Mouse (Mus musculus): Measurements from ENCODE around the gene Rtbdn.

Rtbdn gene

GRCm38 (mm10) chr8:84979599-84980421, 33.0 kb downstream of the Rtbdn start:
- peak; percentile 97 for DNase-seq (ENCODE audit: low read depth, low spot score)

DNA sequence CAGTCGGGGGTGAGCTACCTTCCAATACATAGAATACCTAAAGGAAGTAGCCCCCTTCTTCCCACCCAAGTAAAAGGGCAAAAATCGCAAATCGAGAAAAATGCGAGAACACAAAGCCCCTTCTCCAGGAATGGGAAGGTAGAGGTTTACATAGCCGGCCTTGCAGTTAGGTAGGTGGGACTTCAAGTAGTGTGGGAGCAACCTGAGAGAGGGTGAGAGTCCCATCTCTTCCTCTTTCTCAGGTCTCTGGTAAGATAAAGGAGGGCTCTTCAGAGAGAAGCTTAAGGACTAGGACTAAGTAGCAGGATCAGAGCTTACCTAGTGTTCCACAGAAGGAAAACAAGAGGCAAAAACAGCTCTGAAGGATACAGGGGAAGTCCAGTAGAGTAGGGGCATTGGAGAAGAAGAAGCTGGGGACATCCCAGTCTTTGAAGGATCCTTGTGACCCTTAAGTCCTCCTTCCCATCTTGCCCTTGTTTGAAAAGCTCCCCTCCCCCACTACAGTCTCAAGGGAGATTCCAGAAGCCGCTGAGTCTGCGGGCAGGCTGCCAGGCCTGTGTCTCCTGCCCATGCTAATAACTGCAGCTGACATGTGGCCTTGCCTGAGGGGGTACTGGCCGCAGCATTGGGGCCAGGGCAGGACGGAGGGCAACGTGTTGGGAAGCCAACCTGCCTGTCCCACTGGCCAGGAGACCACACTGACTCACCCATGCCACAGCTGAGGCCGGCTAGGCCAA, 34.0 kb downstream of the Rtbdn start:
- no peak for DNase-seq (ENCODE audit: low read depth, low spot score)

DNA sequence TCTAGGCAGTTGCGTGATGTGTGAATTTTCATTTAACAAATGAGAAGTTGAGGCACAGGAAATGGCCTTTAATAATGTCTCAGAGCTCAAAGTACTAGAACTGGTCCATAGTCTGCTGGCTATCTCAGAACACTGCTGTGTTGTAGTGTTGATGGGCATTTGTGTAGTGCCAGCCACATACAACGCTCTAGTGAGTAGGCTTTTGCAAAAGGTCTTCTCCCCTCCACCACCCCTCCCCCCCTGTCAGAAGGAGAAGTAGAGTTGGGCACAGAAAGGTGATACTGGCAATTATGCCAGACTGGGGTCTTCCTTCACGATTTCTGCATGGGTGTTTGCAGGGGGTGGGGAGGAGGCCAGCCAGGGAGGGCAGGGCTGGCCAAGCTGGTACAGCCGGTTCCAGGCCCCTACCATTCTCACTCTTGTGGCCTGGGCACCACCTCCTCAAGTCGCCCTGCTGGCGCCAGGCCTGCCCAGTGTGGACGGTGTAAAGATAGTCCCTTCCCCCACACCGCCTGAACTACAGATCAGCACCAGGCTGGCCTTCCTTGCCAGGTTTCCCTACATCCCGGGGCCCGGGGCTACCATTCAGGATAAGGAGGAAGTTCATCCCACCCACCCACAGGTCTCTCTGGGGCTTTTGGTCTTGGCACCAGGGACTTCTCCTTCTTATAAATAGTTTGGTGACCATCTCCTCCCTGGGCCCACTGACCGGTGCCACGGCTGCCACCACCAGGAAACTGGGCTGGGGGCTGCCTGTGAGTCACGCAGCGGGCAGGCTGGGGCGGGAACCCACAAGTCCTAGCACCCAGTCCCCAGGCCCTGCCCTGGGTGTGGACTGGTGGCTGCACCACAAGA, 35.1 kb downstream of the Rtbdn start:
- DNase-seq (ENCODE audit: low read depth, low spot score), result no peak

- DNase-seq (ENCODE audit: low read depth, low spot score), result no peak
These were observed 35.8 kb downstream of the Rtbdn start for GRCm38 (mm10) chr8:84982499-84983011.

- DNase-seq (ENCODE audit: low read depth, low spot score), result no peak
These were observed 37.7 kb downstream of the Rtbdn start for GRCm38 (mm10) chr8:84984294-84985048.

DNA sequence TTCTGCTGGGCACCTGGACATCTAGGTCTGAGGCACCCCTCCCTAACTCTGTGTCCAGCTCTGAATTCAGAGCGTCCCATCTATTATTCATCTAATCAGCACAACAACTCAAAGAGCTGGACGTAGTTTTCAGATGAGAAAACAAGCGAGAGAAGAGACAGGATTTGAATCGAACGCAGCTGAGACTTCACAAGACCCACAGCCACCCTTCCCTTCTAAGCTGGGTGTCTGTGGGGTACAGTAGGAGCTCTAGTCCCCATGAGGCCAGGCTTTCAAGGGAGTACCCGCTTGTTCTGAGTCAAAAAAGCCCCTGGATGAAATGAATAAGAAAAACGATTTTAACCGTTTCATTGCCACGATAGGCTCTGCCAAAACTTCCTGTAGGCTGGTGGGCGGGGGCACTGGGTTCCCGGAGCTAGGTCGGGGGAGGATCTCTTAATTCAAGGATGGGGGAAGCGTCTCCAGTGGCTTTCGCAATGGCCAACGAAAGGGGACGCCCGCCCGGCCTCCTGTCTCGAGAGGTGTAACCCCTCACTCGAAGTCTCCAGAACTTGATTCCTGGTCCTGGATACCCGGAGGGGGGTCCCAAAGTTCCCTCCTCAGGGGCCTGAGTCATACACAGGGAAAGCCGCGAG, 38.4 kb downstream of the Rtbdn start:
- DNase-seq (ENCODE audit: low read depth, low spot score), result no peak

DNA sequence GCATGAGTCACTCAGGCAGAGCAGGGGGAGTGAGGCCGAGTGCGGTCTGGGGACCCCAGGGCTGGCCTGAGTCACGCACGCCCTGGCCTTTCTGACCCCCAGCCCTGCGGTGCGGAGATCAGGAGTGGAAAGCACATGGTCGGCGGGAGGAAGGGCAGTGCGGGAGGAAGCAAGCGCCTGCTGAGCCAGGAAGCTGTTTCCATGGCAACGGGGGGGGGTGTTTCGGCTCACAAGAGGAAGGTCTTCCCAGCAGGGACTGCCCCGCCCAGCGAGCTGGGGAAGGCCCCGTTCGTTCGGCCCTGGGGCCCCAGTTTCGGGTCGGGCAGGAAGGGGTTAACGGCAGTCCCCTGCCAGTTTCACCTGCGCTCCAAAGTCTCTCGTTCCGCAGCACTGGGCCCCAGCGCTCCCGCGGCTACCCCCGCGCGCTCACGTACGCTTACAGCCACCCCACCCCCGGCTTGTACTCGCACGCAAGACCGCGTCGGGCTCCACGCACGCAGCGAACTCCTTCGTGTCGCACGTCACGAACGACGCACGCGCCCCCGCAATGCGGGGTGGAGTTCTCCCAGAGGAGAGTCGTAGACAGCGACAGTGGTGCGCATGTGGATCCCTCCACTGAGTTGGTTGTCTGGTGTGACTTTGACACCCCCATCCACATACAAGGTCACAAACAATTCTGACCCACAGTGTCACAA, 39.0 kb downstream of the Rtbdn start:
- DNase-seq (ENCODE audit: low read depth, low spot score), result peak; percentile 97

GRCm38 (mm10) chr8:84986379-84986945, 39.7 kb downstream of the Rtbdn start:
- DNase-seq (ENCODE audit: low read depth, low spot score), result no peak

GRCm38 (mm10) chr8:84987388-84987787, 40.6 kb downstream of the Rtbdn start:
- DNase-seq (ENCODE audit: low read depth, low spot score), result no peak

DNA sequence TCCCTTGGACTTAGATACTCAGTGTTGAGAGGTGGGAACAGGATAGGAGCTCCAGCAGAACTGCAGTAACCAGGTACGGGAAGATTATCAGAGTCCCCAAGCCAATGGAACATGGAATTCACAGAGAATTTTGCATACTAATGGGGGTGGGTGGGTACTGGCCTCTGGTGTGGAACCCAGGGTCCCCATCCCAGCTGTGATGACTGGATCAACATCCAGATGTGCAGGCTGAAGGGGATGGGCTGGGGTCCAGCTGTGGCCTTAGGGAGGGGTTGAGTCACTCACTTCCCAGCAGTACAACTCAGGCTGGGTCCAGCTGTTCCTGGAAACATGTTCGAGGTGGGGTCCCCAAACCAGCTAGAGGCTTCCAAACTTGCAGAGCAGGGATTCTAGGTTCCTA, 41.1 kb downstream of the Rtbdn start:
- DNase-seq (ENCODE audit: low read depth, low spot score), result no peak

DNA sequence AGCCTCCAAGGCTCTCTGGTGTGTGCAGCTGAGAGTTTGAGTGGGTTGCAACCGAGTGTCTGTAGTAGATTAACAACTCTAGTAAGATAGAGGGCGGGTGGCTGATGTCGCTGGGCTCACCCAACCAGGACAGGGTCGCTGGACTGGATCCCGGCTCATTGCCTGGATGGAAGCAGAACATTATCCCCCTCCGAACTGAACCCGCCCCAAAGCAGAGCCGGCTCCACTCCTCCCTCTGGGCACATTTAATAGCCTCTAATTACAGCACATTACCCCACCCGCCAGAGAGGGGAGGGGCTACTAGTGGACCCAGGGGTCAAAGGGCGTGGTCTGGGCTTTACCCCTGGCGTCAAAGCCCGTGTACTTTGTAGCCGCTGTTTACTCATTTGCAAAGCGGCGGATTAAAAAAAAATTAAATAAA, 42.5 kb downstream of the Rtbdn start:
- no peak for DNase-seq (ENCODE audit: low read depth, low spot score)

GRCm38 (mm10) chr8:84989810-84990209, 43.0 kb downstream of the Rtbdn start:
- no peak for DNase-seq (ENCODE audit: low read depth, low spot score)

GRCm38 (mm10) chr8:84990349-84990748, 43.6 kb downstream of the Rtbdn start, which contains the start of gene Hook2:
Gene Hook2, plus strand, starts transcription at chr8:84990603.
- peak; percentile 97 for DNase-seq (ENCODE audit: low read depth, low spot score)

DNA sequence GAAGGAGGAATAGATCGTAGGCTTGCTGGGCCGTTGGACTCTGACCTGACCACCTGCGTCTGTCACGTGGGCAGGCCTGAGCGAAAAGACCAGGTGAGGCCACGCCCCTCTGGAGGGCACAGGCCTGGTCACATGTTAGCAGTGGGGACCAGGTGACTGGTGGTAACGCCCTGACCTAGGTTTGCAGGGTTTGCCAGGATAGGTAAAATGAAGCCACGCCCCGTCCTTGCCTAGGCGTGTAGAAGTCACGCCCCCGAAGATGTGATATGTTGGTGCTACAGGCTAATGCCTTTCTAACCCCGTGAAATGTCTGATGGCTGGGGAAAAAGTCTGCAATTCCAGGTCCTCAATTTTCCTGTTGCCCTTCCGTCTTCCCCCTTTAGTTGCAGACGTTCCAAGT, 44.0 kb downstream of the Rtbdn start:
- DNase-seq (ENCODE audit: low read depth, low spot score), result no peak

DNA sequence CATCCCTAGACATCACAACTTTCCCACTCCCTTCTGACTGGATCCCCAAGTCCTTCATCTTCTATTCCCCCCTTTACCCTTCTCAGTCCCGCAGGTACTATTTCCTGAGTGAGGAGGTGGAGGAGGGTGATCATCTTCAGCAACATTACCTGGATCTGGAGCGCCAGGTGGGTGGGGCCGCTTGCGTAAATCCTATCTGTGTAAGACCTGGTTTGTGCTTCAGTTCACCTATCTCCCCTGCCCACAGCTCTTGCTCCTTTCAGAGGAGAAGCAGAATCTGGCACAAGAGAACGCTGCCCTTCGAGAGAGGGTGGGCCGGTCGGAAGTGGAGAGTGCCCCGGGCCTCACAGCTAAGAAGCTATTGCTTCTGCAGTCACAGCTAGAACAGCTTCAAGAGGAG, 47.6 kb downstream of the Rtbdn start:
- DNase-seq (ENCODE audit: low read depth, low spot score), result no peak

GRCm38 (mm10) chr8:84995680-84996079, 48.9 kb downstream of the Rtbdn start:
- DNase-seq (ENCODE audit: low read depth, low spot score), result no peak

- DNase-seq (ENCODE audit: low read depth, low spot score), result no peak
These were observed 50.2 kb downstream of the Rtbdn start for GRCm38 (mm10) chr8:84996978-84997377.

GRCm38 (mm10) chr8:84997649-84998295, 51.0 kb downstream of the Rtbdn start:
- DNase-seq (ENCODE audit: low read depth, low spot score), result peak; percentile 84
